Mouse (Mus musculus): ENCODE measurements around the gene Gm37240. TPM values are rescaled to one million over a fixed set of nuclear protein-coding genes. Genes with fewer than 3 reads are reported as not detected.
A peak's percentile ranks its signal among the peaks of the same experiment; 100 is the strongest.

The Gm37240 gene
- polyA plus RNA-seq, 1 experiment from 2014 or later: 0.21 TPM

DNA sequence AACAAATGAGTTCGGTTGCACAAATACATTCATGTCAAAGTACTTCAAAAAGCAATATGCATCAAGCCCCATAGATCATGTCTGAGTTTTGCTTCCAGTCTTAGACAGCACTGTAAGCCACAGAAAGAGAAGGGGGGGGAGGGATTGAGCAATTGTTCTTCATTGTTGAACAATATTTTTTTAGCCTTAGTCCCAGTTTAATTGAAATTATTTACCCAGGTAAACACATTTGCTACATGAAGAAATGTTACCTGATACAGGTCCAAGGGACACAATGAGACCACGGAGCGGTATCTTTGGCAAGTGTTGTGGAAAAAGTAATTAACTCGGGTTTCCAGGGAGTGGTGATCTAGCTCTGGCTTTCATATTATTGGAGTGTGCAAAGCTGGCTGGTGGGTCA is 337.0 kb downstream of the Gm37240 start:
- no peak overlapping the region for H3K27ac ChIP-seq
- H3K27me3 ChIP-seq: no peaks in the 10 kb centered on the region
- DNase-seq (no peak), ATAC-seq (ENCODE audit: low read depth) (no peak)
- no peaks in the 10 kb centered on the region for H3K9me3 ChIP-seq (replicated peaks)
- H3K9ac ChIP-seq: no peak overlapping the region
- H3K4me3 ChIP-seq (replicated peaks): no peak overlapping the region
- H3K4me1 ChIP-seq (replicated peaks): no peaks in the 10 kb centered on the region
- no peaks in the 10 kb centered on the region for H3K36me3 ChIP-seq
- 63% methylated on average over 4 of the region's 4 CpGs for WGBS (ENCODE audit: insufficient replicate concordance)
- no peak overlapping the region for H3K4me2 ChIP-seq

DNA sequence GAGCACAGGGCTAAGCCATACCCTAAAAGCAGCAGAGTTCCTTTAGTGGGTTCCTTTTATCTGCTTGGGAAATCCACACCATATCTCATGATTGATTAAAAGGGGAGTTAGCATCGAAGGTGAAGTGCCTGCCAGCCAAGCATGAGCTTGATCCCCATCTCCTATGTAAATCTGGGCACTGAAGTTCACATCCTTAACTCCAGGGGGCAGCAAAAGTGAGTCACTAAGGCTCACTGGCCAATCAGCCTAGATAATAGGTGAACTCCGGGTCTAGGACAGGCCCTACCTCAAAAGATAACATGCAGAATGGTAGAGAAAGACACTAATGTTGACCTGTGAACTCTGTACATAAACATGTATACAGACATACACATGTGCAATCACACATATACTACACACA is 343.7 kb downstream of the Gm37240 start:
- Histone ChIP-seq H3K4me2 (no peak overlapping the region), H3K4me1 (replicated peaks) (no peaks in the 10 kb centered on the region), H3K36me3 (no peaks in the 10 kb centered on the region), H3K4me3 (replicated peaks) (no peak overlapping the region), H3K27ac (no peak overlapping the region), H3K27me3 (no peaks in the 10 kb centered on the region), H3K9me3 (replicated peaks) (no peaks in the 10 kb centered on the region), H3K9ac (no peak overlapping the region)
- ATAC-seq (ENCODE audit: low read depth) (no peak), DNase-seq (peak; percentile 3)
- 31% methylated on average over 2 of the region's 2 CpGs for WGBS (ENCODE audit: insufficient replicate concordance)

DNA sequence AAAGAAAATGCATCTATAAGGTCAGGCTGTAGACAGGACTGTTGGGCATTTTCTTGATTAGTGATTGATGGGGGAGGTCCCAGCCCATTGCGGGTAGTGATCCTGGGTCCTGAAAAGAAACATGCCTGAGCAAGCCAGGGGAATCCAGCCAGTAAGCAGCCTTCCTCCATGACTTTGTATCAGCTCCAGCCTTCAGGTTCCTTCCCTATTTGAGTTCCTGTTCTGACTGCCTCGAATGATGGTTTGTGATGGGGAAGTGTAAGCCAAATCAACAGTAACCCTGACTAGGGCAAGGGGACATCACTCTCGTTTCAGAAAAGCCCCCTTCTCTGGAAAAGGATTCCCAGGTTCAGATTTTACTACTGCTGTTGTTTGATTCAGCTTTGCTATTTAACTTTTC is 344.6 kb downstream of the Gm37240 start:
- Histone ChIP-seq H3K4me1 (replicated peaks) (no peaks in the 10 kb centered on the region), H3K9ac (no peak overlapping the region), H3K4me3 (replicated peaks) (no peak overlapping the region), H3K36me3 (no peaks in the 10 kb centered on the region), H3K27me3 (no peaks in the 10 kb centered on the region), H3K27ac (no peak overlapping the region), H3K9me3 (replicated peaks) (no peaks in the 10 kb centered on the region), H3K4me2 (no peak overlapping the region)
- ATAC-seq (ENCODE audit: low read depth) (no peak), DNase-seq (no peak)
- WGBS (ENCODE audit: insufficient replicate concordance): 16% methylated on average over 3 of the region's 3 CpGs

DNA sequence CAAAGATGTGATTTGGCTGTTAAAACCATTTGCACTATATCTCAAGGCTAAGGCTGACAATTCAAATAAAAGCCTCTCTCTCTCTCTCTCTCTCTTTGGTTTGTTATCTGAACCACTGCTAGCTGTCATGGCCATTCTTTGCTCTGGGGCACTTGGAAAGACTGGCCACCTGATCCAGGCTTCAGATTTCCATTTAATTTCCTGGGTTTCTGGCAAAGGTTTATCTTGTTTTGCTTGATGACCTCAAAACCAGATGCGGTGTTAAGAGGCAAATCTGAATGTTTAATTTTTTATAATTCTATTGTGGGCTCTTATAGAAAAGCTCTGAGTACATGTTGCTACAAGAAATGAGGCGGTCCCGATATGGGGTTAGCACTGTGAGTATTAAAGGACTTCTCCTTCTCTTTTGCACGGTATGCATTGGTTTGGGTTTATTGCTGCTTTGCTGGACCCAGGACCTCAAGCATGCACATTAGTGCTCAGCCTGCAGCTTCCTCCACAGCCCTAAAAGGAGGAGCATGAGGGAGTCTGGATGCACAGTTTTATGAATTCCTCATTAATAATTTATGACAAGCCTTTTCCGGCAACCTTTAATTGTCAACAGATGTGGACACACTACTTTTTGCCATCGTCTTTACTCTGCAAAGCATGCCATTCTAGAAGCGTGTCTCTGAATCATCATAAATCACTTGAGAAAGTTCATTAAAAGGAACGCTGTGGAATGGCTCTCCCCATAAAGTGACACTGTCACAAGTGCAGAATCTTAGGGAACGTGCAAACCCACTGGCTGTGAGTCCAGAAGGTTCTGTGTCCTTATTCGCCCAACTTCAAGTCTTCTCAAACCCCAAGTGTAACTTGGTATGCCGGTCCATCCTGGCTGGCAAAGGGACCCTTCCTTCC is 351.4 kb downstream of the Gm37240 start:
- 71% methylated on average over 11 of the region's 11 CpGs for WGBS (ENCODE audit: insufficient replicate concordance)
- no peak for DNase-seq
- H3K36me3 ChIP-seq: no peaks in the 10 kb centered on the region

DNA sequence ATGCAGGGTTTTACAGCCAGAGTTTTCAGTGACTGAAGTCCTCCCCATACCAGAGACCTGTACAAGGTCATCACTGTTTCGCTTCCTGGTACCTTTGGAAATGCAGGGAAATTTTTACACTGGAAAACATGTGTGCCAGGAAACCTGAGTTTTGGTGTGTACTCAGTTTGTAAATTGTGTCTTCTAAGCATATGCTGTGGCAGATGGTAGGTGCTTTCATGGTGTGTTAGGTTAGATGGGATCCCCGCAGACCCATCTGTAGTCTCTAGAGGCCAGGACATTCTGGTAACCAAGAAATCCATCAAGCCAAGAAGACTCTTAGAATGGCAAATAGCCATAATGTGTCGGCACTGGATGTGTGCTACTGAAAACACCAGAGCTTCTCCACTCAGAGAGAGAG is 352.3 kb downstream of the Gm37240 start:
- no peak overlapping the region for H3K4me2 ChIP-seq
- ATAC-seq (ENCODE audit: low read depth) (no peak), DNase-seq (no peak)
- H3K4me1 ChIP-seq (replicated peaks): no peaks in the 10 kb centered on the region
- H3K9me3 ChIP-seq (replicated peaks): no peaks in the 10 kb centered on the region
- no peaks in the 10 kb centered on the region for H3K27me3 ChIP-seq
- H3K36me3 ChIP-seq: no peaks in the 10 kb centered on the region
- no peak overlapping the region for H3K27ac ChIP-seq
- H3K4me3 ChIP-seq (replicated peaks): no peak overlapping the region
- H3K9ac ChIP-seq: no peak overlapping the region
- 68% methylated on average over 3 of the region's 3 CpGs for WGBS (ENCODE audit: insufficient replicate concordance)

More for the DNA sequence above, 351.4 kb downstream of the Gm37240 start:
- no peaks in the 10 kb centered on the region for H3K27me3 ChIP-seq
- ATAC-seq (ENCODE audit: low read depth): no peak
- H3K4me3 ChIP-seq (replicated peaks): no peak overlapping the region
- H3K9ac ChIP-seq: no peak overlapping the region
- no peaks in the 10 kb centered on the region for H3K9me3 ChIP-seq (replicated peaks)
- H3K27ac ChIP-seq: no peak overlapping the region
- no peak overlapping the region for H3K4me2 ChIP-seq
- H3K4me1 ChIP-seq (replicated peaks): no peaks in the 10 kb centered on the region

DNA sequence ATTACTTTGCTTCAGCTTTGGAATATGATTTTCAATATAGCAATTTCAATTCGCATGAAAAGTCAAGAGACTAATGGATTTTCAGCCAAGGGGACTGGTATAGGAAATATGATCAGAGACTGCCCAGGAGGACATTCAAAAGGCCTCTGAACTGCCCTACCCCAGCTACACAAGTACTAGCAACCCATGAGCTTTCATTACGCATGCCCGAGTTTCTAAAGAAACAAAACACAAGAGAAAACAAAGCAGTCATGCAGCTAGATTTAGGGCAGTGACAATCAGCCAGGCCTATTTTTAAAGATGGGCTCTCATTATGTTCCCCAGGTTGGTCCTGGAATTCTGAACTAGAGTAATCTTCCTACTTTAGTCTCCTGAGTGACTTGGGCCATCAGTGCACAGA is 354.9 kb downstream of the Gm37240 start:
- DNase-seq: no peak
- 68% methylated on average over 3 of the region's 3 CpGs for WGBS (ENCODE audit: insufficient replicate concordance)
- Histone ChIP-seq H3K4me2 (no peak overlapping the region), H3K27me3 (no peaks in the 10 kb centered on the region), H3K9ac (no peak overlapping the region), H3K9me3 (replicated peaks) (no peaks in the 10 kb centered on the region), H3K4me3 (replicated peaks) (no peak overlapping the region), H3K36me3 (no peaks in the 10 kb centered on the region), H3K4me1 (replicated peaks) (no peaks in the 10 kb centered on the region), H3K27ac (no peak overlapping the region)
- ATAC-seq (ENCODE audit: low read depth): no peak

DNA sequence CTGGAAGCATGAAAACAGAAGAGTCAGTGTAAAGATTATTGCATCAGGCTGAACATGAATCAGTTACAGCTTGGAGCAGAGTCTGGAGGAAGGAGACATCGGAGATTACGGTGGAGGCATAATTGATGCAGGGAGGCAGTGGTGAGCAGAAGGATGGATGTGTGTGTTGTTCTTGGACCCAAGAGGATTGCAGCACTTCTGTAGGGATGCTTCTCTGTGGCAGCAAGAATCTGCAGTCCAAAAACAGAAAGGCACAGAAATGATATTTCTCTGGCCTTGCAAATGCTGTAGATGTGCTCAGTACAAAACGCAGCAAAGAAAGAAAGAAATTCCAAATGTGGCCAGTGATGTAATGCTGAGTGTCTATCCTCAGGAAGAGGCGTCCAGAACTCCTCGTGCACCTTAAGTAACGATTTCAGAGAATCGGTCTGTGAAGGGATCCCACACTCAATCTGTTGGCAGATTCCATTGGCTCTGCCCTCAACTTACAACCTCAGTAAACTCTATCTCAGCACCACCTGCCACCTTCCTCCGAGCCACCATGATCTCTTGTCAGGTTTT is 356.6 kb downstream of the Gm37240 start:
- Histone ChIP-seq H3K9me3 (replicated peaks) (no peaks in the 10 kb centered on the region), H3K27ac (no peak overlapping the region), H3K9ac (no peak overlapping the region), H3K4me3 (replicated peaks) (no peak overlapping the region), H3K4me2 (no peak overlapping the region), H3K27me3 (no peaks in the 10 kb centered on the region), H3K4me1 (replicated peaks) (no peaks in the 10 kb centered on the region), H3K36me3 (no peaks in the 10 kb centered on the region)
- WGBS (ENCODE audit: insufficient replicate concordance): 70% methylated on average over 8 of the region's 8 CpGs
- DNase-seq: no peak
- ATAC-seq (ENCODE audit: low read depth): no peak

DNA sequence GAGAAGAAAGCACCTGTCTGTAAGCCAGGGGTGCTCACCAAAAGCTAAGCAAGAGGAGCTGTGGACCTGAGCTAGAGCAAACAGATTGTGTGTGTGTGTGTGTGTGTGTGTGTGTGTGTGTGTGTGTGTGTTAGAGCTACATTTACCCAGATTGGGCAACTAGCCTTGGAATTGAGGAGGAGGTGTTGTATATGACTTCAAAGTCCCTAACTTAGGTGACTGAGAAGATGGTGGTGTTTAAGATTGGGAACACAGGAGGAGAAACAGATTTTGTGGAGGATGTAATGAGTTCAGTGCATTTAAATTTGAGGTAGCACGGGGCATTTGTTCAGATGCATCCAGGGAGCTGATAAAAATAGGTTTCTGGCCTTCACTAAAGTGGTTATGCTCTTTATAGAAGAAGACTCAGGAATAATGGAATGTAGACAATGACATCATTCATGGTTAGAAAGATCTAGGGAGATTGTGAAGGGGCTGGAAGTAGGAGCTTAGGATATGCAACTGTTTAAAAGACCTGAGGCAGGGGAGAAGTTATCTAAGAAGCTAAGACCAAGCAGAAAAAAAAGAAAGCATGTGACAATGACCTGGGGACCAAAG is 365.9 kb downstream of the Gm37240 start:
- H3K4me3 ChIP-seq (replicated peaks): no peak overlapping the region
- no peaks in the 10 kb centered on the region for H3K4me1 ChIP-seq (replicated peaks)
- no peaks in the 10 kb centered on the region for H3K9me3 ChIP-seq (replicated peaks)
- no peaks in the 10 kb centered on the region for H3K36me3 ChIP-seq
- no peaks in the 10 kb centered on the region for H3K27me3 ChIP-seq
- H3K27ac ChIP-seq: no peak overlapping the region
- 48% methylated on average over 1 of the region's 1 CpGs for WGBS (ENCODE audit: insufficient replicate concordance)
- no peak overlapping the region for H3K9ac ChIP-seq
- DNase-seq (no peak), ATAC-seq (ENCODE audit: low read depth) (no peak)
- H3K4me2 ChIP-seq: no peak overlapping the region

DNA sequence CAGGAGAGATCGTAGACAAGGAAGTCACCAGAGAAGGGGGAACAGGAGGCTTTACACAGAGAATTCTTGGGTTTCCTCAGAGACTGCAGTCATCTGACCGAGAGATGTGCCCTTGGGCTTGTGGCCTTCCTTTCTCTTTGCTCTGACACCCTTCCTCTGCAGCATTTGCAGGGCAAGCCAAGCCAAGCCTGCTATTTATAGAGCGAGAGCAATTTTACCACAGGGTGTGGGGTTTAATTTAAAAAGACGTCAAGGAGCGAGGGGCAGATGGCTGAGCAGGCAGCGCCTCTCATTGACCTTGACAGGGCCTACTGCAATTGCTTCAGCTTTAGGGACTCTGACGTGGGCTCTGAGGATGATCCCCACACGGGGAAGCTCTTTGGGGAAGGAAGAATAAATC is 368.6 kb downstream of the Gm37240 start:
- Histone ChIP-seq H3K27me3 (no peaks in the 10 kb centered on the region), H3K9me3 (replicated peaks) (no peaks in the 10 kb centered on the region), H3K4me2 (no peak overlapping the region), H3K4me3 (replicated peaks) (no peak overlapping the region), H3K36me3 (no peaks in the 10 kb centered on the region), H3K27ac (no peak overlapping the region), H3K9ac (no peak overlapping the region), H3K4me1 (replicated peaks) (no peaks in the 10 kb centered on the region)
- WGBS (ENCODE audit: insufficient replicate concordance): 51% methylated on average over 8 of the region's 8 CpGs
- no peak for DNase-seq
- ATAC-seq (ENCODE audit: low read depth): no peak

DNA sequence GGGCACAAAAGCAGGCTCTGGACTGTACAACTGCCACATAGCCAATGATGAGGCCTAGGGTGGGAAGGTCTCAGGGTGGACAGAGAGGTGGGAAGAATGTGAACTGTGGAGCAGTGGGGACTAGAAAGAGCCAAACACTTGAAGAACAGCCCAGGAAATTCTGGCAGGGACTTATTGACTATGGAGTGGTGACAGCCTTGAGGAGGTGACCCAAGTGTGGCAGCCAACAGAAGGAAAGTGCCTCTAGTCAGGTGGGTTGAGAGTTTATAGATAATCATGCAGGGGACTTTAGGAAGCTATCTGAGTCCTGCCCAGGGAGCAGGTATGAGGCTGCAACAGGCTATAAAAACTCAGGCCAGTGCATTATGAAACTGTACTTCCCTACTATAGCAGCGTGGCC is 369.2 kb downstream of the Gm37240 start:
- DNase-seq (no peak), ATAC-seq (ENCODE audit: low read depth) (no peak)
- Histone ChIP-seq H3K27ac (no peak overlapping the region), H3K4me2 (no peak overlapping the region), H3K9ac (no peak overlapping the region), H3K9me3 (replicated peaks) (no peaks in the 10 kb centered on the region), H3K36me3 (no peaks in the 10 kb centered on the region), H3K4me3 (replicated peaks) (no peak overlapping the region), H3K27me3 (no peaks in the 10 kb centered on the region), H3K4me1 (replicated peaks) (no peaks in the 10 kb centered on the region)
- 57% methylated on average over 1 of the region's 1 CpGs for WGBS (ENCODE audit: insufficient replicate concordance)

DNA sequence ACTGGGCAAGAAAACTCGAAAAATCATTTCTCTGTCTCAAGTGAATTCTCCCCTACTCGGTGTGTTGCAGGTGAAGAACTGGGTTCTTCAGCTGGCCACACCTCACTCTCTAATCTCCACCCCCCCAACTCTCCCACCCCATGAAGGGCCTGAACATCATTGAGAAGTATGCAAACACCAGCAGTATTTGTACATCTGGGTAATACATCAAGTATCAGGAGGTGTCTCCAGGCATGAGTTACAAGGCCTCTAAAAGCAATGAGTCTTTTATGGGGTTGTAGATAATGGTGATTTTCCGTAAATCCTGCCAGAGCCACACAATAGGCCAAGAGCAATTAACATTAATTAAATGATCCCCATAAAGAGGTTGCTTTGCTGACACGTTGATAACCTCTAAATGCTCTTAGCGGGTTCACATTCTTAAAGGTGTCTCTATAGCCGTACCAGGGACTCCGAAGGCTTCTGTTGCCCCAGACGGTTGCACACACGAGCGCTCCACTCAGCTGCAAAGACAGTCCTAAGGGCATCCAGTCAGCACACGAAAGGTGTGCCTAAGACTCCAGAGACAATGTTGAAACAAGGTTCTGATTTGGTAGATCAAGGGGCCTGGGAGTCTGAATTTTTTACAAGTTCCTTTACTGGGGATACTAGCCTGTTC is 370.4 kb downstream of the Gm37240 start:
- Histone ChIP-seq H3K4me3 (replicated peaks) (no peak overlapping the region), H3K27me3 (no peaks in the 10 kb centered on the region), H3K4me2 (no peak overlapping the region), H3K36me3 (no peaks in the 10 kb centered on the region), H3K27ac (no peak overlapping the region), H3K9ac (no peak overlapping the region), H3K4me1 (replicated peaks) (no peaks in the 10 kb centered on the region), H3K9me3 (replicated peaks) (no peaks in the 10 kb centered on the region)
- WGBS (ENCODE audit: insufficient replicate concordance): 69% methylated on average over 11 of the region's 11 CpGs
- ATAC-seq (ENCODE audit: low read depth): no peak
- no peak for DNase-seq

Data from liver, embryonic 13.5 days (tissue).